Mouse (Mus musculus) kidney, postnatal 0 days (tissue): ENCODE data around the gene Pstpip1. TPM values are rescaled to one million over a fixed set of nuclear protein-coding genes. Genes with fewer than 3 reads are reported as not detected.

ENCODE experiments used
- ATAC-seq: fragments of 200-750 bp; cut with Nextera tagmentation; replicated peaks from 2 replicates; pipeline ENCODE4 v1.8.0; 2017; ENCODE audit warnings: low read depth, moderate number of reproducible peaks, moderate TSS enrichment, moderate library complexity; ENCODE audit not compliant: low FRiP score
- DNase-seq: peaks from one replicate; pipeline ENCODE4 v3.0.0-alpha.2; 2016; ENCODE audit warnings: low spot score
- H3K27ac ChIP-seq: fragments of 300-500 bp; sonication (generic); 2 replicates; pipeline ENCODE4 v1.5.1; 2014; ENCODE audit warnings: mild to moderate bottlenecking
- H3K27me3 ChIP-seq: fragments of 300-500 bp; sonication (generic); 2 replicates; pipeline ENCODE4 v1.6.1; 2014; ENCODE audit warnings: low read length, mixed read lengths; ENCODE audit not compliant: insufficient read depth
- H3K36me3 ChIP-seq: fragments of 300-500 bp; sonication (generic); 2 replicates; pipeline ENCODE4 v1.6.1; 2014; ENCODE audit warnings: low read length, mixed read lengths; ENCODE audit not compliant: insufficient read depth
- H3K4me1 ChIP-seq: fragments of 300-500 bp; sonication (generic); replicated peaks from 2 replicates; pipeline ENCODE4 v1.6.1; 2014; ENCODE audit warnings: antibody characterized with exemption, low read length, mixed read lengths; ENCODE audit not compliant: insufficient read depth
- H3K4me2 ChIP-seq: fragments of 300-500 bp; sonication (generic); 2 replicates; pipeline ENCODE4 v1.6.1; 2014; ENCODE audit warnings: mild to moderate bottlenecking, low read length, moderate library complexity, mixed read lengths
- H3K4me3 ChIP-seq: fragments of 300-500 bp; sonication (generic); replicated peaks from 2 replicates; pipeline ENCODE4 v1.5.1; 2014; ENCODE audit warnings: low read depth, low read length
- H3K9ac ChIP-seq: fragments of 300-500 bp; sonication (generic); 2 replicates; pipeline ENCODE4 v1.6.1; 2014; ENCODE audit warnings: low read depth, low read length
- H3K9me3 ChIP-seq: fragments of 300-500 bp; sonication (generic); replicated peaks from 2 replicates; pipeline ENCODE4 v1.6.1; 2016; ENCODE audit warnings: low read length, inconsistent platforms, mixed read lengths
- CTCF ChIP-seq: IDR thresholded peaks from 2 replicates; pipeline ENCODE4 v1.5.1; 2016; ENCODE audit warnings: antibody characterized with exemption, low read depth, mild to moderate bottlenecking, moderate library complexity
- WGBS: fragments of 180-500 bp; shearing (Covaris S2); extraction: QIAGEN DNeasy Blood & Tissue Kit; methylation state at CpG from one replicate; pipeline ENCODE4 v1.1.7; 2014; 5-methylcytosine and 5-hydroxymethylcytosine counted together
- polyA plus RNA-seq: library from polyadenylated mRNA; unstranded; fragments of >200 nt; fragmentation: Nextera tagmentation; extraction: Ambion mirVana; gene quantifications from 2 replicates; pipeline ENCODE4 v1.2.1, GENCODE M21; 2015

The Pstpip1 gene
- polyA plus RNA-seq, 1 experiment from 2014 or later: 1.3 TPM

GRCm38 (mm10) chr9:56100041-56100522 is 10.3 kb downstream of the Pstpip1 start:
- WGBS: 82% methylated on average over 7 of the region's 7 CpGs
- no peak for TF ChIP-seq CTCF
- Histone ChIP-seq H3K27ac (no peak overlapping the region), H3K4me2 (no peak overlapping the region), H3K9ac (no peak overlapping the region), H3K4me1 (peaks cover 2% of the 10 kb centered on the region; the same call in 1 of the 2 replicates), H3K36me3 (no peaks in the 10 kb centered on the region), H3K9me3 (no peaks in the 10 kb centered on the region), H3K4me3 (no peak overlapping the region), H3K27me3 (no peaks in the 10 kb centered on the region)
- DNase-seq: no peak
- ATAC-seq: no peak

DNA sequence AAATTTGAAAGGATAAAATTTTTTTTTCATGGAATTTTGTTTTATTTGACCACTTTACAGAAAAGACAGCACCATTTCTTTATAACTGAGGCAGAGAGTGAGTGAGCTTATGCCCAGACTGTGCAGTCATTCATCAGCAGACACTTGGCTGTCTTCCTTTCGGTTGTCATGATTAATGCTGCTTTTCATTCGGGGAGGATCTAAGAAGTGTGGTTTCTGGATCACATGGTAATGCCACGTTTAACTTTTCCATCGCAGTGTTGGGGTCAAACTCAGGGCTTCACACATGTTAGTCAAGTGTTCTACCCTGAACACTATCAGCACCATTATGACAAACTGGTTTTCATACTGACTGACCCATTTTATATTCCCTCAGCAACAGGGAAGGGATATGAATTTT is 11.3 kb downstream of the Pstpip1 start:
- Histone ChIP-seq H3K36me3 (no peaks in the 10 kb centered on the region), H3K4me2 (no peak overlapping the region), H3K27me3 (no peaks in the 10 kb centered on the region), H3K9me3 (no peaks in the 10 kb centered on the region), H3K4me3 (no peak overlapping the region), H3K9ac (no peak overlapping the region), H3K4me1 (peaks cover 5% of the 10 kb centered on the region; the same call in 1 of the 2 replicates), H3K27ac (no peak overlapping the region)
- 14% methylated on average over 4 of the region's 4 CpGs for WGBS
- TF ChIP-seq CTCF: no peak
- no peak for DNase-seq
- no peak for ATAC-seq

GRCm38 (mm10) chr9:56104921-56105320 is 15.2 kb downstream of the Pstpip1 start:
- peak; percentile 79; the same call in 1 of the 2 replicates for ATAC-seq

DNA sequence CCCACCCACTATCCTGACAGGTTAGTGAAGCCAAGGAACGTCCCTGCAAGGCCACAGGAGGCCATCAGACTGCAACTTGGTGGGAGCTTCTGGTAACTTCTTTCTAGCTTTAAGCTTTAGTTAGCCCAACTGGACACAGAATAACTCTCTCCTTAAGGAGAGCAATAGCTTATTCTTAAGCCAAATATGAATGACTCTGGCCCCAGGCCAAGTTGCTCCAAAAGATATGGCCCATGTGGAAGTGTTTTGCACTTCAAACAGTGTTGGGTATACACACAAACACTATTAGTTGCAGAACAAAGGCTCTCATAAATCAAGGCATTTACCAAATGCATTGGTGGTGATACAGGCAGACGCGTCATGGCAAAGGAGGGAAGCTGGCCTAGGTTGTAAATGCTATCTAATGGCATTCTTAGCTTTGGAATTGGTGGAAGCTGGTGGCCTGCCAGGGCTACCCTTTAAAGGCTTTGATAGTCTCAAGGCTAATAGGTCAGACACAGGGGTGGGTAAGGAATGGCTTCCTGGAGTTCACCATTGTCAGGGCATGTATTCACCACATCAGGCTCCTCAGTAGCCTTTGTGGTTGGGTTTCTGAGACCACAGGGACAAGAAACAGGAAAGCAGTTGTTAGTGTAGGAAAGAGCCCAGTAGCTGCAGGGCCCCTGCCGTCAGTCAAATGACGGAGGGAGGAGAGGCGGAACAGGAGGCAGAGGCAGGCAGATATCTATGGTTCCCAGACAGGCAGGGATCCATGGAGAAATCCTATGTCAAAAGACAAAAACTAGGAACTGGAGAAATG is 16.7 kb downstream of the Pstpip1 start:
- H3K27me3 ChIP-seq: no peaks in the 10 kb centered on the region
- no peaks in the 10 kb centered on the region for H3K9me3 ChIP-seq
- no peak for ATAC-seq
- no peak overlapping the region for H3K9ac ChIP-seq
- H3K4me2 ChIP-seq: no peak overlapping the region
- DNase-seq: no peak
- 71% methylated on average over 6 of the region's 6 CpGs for WGBS
- peaks cover 5% of the 10 kb centered on the region; the same call in 1 of the 2 replicates for H3K4me1 ChIP-seq
- TF ChIP-seq CTCF: no peak
- H3K36me3 ChIP-seq: no peaks in the 10 kb centered on the region
- no peak overlapping the region for H3K4me3 ChIP-seq
- no peak overlapping the region for H3K27ac ChIP-seq

More at GRCm38 (mm10) chr9:56104921-56105320, 15.2 kb downstream of the Pstpip1 start:
- Histone ChIP-seq H3K9ac (no peak overlapping the region), H3K4me2 (no peak overlapping the region), H3K9me3 (no peaks in the 10 kb centered on the region), H3K36me3 (no peaks in the 10 kb centered on the region), H3K4me1 (peaks cover 5% of the 10 kb centered on the region; the same call in 1 of the 2 replicates), H3K4me3 (no peak overlapping the region), H3K27me3 (no peaks in the 10 kb centered on the region), H3K27ac (no peak overlapping the region)
- DNase-seq: peak; percentile 61
- no peak for TF ChIP-seq CTCF
- WGBS: 28% methylated on average over 7 of the region's 7 CpGs

DNA sequence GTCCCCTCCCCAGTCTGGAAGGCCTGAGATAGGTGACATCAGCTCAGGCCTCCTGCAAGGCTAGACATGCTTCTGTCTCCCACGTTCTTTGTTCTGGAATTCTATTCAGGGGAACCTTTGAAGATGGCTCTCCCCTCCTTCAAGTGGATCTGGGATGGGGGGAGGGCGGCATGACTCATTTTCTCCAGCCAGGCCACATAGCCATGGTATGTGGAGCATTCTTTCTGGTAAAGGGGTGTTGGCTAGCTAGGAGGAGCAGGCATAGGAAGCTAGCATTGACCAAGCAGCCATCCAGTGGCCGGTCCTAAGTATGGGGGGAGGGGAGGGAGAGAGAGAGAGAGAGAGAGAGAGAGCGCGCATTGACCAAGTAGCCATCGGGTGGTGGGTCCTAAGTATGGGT is 17.8 kb downstream of the Pstpip1 start:
- ATAC-seq: no peak
- 84% methylated on average over 6 of the region's 6 CpGs for WGBS
- Histone ChIP-seq H3K9ac (no peak overlapping the region), H3K27ac (no peak overlapping the region), H3K4me3 (no peak overlapping the region), H3K4me2 (no peak overlapping the region), H3K4me1 (peaks cover 5% of the 10 kb centered on the region; the same call in 1 of the 2 replicates), H3K27me3 (no peaks in the 10 kb centered on the region), H3K36me3 (no peaks in the 10 kb centered on the region), H3K9me3 (no peaks in the 10 kb centered on the region)
- TF ChIP-seq CTCF: no peak
- no peak for DNase-seq

DNA sequence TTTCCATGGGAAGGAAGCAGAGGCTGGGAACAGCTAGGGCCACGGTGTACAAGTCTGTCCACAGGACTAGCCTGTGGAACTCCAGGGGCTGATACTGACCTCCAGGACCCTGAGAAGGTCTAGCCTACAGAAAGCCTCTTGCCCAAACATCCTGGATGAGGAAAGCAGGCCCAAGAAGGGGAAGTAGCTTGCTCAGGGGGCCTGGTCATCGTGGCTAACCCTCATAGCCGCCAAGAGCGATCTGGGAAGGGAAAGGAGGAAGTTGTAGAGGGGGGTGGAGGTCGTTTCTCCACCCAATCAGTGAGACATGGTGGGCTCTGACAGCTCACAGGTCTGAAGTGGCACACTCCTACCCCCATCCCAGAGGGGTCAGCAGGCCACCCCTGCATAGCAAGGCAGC is 18.4 kb downstream of the Pstpip1 start:
- H3K9ac ChIP-seq: no peak overlapping the region
- H3K4me1 ChIP-seq: peaks cover 5% of the 10 kb centered on the region; the same call in 1 of the 2 replicates
- H3K4me3 ChIP-seq: no peak overlapping the region
- H3K4me2 ChIP-seq: no peak overlapping the region
- H3K27me3 ChIP-seq: no peaks in the 10 kb centered on the region
- no peak for ATAC-seq
- H3K36me3 ChIP-seq: no peaks in the 10 kb centered on the region
- WGBS: 70% methylated on average over 5 of the region's 5 CpGs
- H3K9me3 ChIP-seq: no peaks in the 10 kb centered on the region
- H3K27ac ChIP-seq: no peak overlapping the region
- no peak for DNase-seq
- TF ChIP-seq CTCF: no peak
